Mouse (Mus musculus): Measurements from ENCODE around the gene Gm10570. TPM values are rescaled to one million over a fixed set of nuclear protein-coding genes. Genes with fewer than 3 reads are reported as not detected.

The Gm10570 gene
- polyA plus RNA-seq, 1 experiment from 2014 or later: not detected

- peaks cover 52% of the 10 kb centered on the region for H3K36me3 ChIP-seq (ENCODE audit: insufficient read depth)
- ATAC-seq (ENCODE audit: insufficient read depth) (no peak), DNase-seq (no peak)
- H3K9me3 ChIP-seq (ENCODE audit: low read depth, low read length): no peaks in the 10 kb centered on the region
- no peak overlapping the region for H3K27ac ChIP-seq (ENCODE audit: low read depth)
- TF ChIP-seq CTCF (IDR thresholded peaks at IDR 0.05; ENCODE audit: low read depth): no peak
- no peak overlapping the region for H3K9ac ChIP-seq
- 60% methylated on average over 3 of the region's 3 CpGs for WGBS
- H3K4me2 ChIP-seq: no peak overlapping the region
- no peak overlapping the region for H3K4me3 ChIP-seq (ENCODE audit: low read depth, low read length)
- H3K4me1 ChIP-seq (ENCODE audit: insufficient read depth): no peaks in the 10 kb centered on the region
- H3K27me3 ChIP-seq (ENCODE audit: insufficient read depth, low read length): no peaks in the 10 kb centered on the region
Observed at GRCm38 (mm10) chr4:130318122-130318521, 9.6 kb upstream of the Gm10570 start.

- Histone ChIP-seq H3K27ac (ENCODE audit: low read depth) (no peak overlapping the region), H3K9me3 (ENCODE audit: low read depth, low read length) (no peaks in the 10 kb centered on the region), H3K36me3 (ENCODE audit: insufficient read depth) (peaks cover 38% of the 10 kb centered on the region), H3K4me1 (ENCODE audit: insufficient read depth) (no peaks in the 10 kb centered on the region), H3K4me2 (no peak overlapping the region), H3K27me3 (ENCODE audit: insufficient read depth, low read length) (no peaks in the 10 kb centered on the region), H3K9ac (no peak overlapping the region), H3K4me3 (ENCODE audit: low read depth, low read length) (no peak overlapping the region)
- 82% methylated on average over 10 of the region's 10 CpGs for WGBS
- TF ChIP-seq CTCF (IDR thresholded peaks at IDR 0.05; ENCODE audit: low read depth): no peak
- DNase-seq (no peak), ATAC-seq (ENCODE audit: insufficient read depth) (no peak)
Observed at GRCm38 (mm10) chr4:130316691-130317090, 8.2 kb upstream of the Gm10570 start.

- ATAC-seq (ENCODE audit: insufficient read depth) (peak; percentile 55; the same call in 1 of the 2 replicates), DNase-seq (peak; percentile 89)
- H3K4me1 ChIP-seq (ENCODE audit: insufficient read depth): no peaks in the 10 kb centered on the region
- no peak for TF ChIP-seq CTCF (IDR thresholded peaks at IDR 0.05; ENCODE audit: low read depth)
- H3K9me3 ChIP-seq (ENCODE audit: low read depth, low read length): no peaks in the 10 kb centered on the region
- H3K9ac ChIP-seq: peak overlapping the region; percentile 23; the same call in 1 of the 2 replicates
- no peaks in the 10 kb centered on the region for H3K27me3 ChIP-seq (ENCODE audit: insufficient read depth, low read length)
- H3K27ac ChIP-seq (ENCODE audit: low read depth): peak overlapping the region; percentile 60; the same call in 1 of the 2 replicates
- WGBS: 60% methylated on average over 13 of the region's 13 CpGs
- H3K4me2 ChIP-seq: no peak overlapping the region
- H3K4me3 ChIP-seq (ENCODE audit: low read depth, low read length): no peak overlapping the region
- H3K36me3 ChIP-seq (ENCODE audit: insufficient read depth): peaks cover 33% of the 10 kb centered on the region
Observed at GRCm38 (mm10) chr4:130315771-130316527, 7.5 kb upstream of the Gm10570 start.

GRCm38 (mm10) chr4:130313552-130313951, 5.1 kb upstream of the Gm10570 start:
- H3K4me2 ChIP-seq: no peak overlapping the region

GRCm38 (mm10) chr4:130312526-130312925, 4.1 kb upstream of the Gm10570 start:
- whole genome bisulfite sequencing: 78% methylated on average over 3 of the region's 3 CpGs
- Histone ChIP-seq H3K9me3 (ENCODE audit: low read depth, low read length) (no peaks in the 10 kb centered on the region), H3K36me3 (ENCODE audit: insufficient read depth) (peaks cover 19% of the 10 kb centered on the region; the same call in 1 of the 2 replicates), H3K4me1 (ENCODE audit: insufficient read depth) (no peaks in the 10 kb centered on the region), H3K9ac (no peak overlapping the region), H3K27me3 (ENCODE audit: insufficient read depth, low read length) (peaks cover 32% of the 10 kb centered on the region), H3K4me2 (no peak overlapping the region), H3K27ac (ENCODE audit: low read depth) (no peak overlapping the region), H3K4me3 (ENCODE audit: low read depth, low read length) (no peak overlapping the region)
- DNase-seq (no peak), ATAC-seq (ENCODE audit: insufficient read depth) (no peak)
- no peak for TF ChIP-seq CTCF (IDR thresholded peaks at IDR 0.05; ENCODE audit: low read depth)

More at GRCm38 (mm10) chr4:130313552-130313951, 5.1 kb upstream of the Gm10570 start:
- DNase-seq (no peak), ATAC-seq (ENCODE audit: insufficient read depth) (no peak)
- Histone ChIP-seq H3K27me3 (ENCODE audit: insufficient read depth, low read length) (peaks cover 22% of the 10 kb centered on the region), H3K4me1 (ENCODE audit: insufficient read depth) (no peaks in the 10 kb centered on the region), H3K36me3 (ENCODE audit: insufficient read depth) (peaks cover 23% of the 10 kb centered on the region; the same call in 1 of the 2 replicates), H3K9ac (no peak overlapping the region), H3K27ac (ENCODE audit: low read depth) (no peak overlapping the region), H3K4me3 (ENCODE audit: low read depth, low read length) (no peak overlapping the region), H3K9me3 (ENCODE audit: low read depth, low read length) (no peaks in the 10 kb centered on the region)
- WGBS: 87% methylated on average over 4 of the region's 4 CpGs
- TF ChIP-seq CTCF (IDR thresholded peaks at IDR 0.05; ENCODE audit: low read depth): no peak

GRCm38 (mm10) chr4:130309254-130309653, 780 bp upstream of the Gm10570 start:
- Histone ChIP-seq H3K9ac (peak overlapping the region; percentile 47), H3K27me3 (ENCODE audit: insufficient read depth, low read length) (peaks cover 42% of the 10 kb centered on the region), H3K4me3 (ENCODE audit: low read depth, low read length) (peak overlapping the region; percentile 44; the same call in 1 of the 2 replicates), H3K9me3 (ENCODE audit: low read depth, low read length) (no peaks in the 10 kb centered on the region), H3K4me1 (ENCODE audit: insufficient read depth) (no peaks in the 10 kb centered on the region), H3K27ac (ENCODE audit: low read depth) (no peak overlapping the region), H3K4me2 (peak overlapping the region; percentile 93), H3K36me3 (ENCODE audit: insufficient read depth) (0 out of 2 replicates have a peak, but pooled peaks cover 2% of the 10 kb centered on the region)
- WGBS: 45% methylated on average over 8 of the region's 8 CpGs
- ATAC-seq (ENCODE audit: insufficient read depth) (no peak), DNase-seq (no peak)
- no peak for TF ChIP-seq CTCF (IDR thresholded peaks at IDR 0.05; ENCODE audit: low read depth)

- Histone ChIP-seq H3K27ac (ENCODE audit: low read depth) (no peak overlapping the region; the same call in 1 of the 2 replicates), H3K9ac (peak overlapping the region; percentile 20; the same call in 1 of the 2 replicates), H3K4me2 (peak overlapping the region; percentile 93), H3K4me1 (ENCODE audit: insufficient read depth) (no peaks in the 10 kb centered on the region), H3K9me3 (ENCODE audit: low read depth, low read length) (no peaks in the 10 kb centered on the region), H3K27me3 (ENCODE audit: insufficient read depth, low read length) (peaks cover 42% of the 10 kb centered on the region), H3K36me3 (ENCODE audit: insufficient read depth) (no peaks in the 10 kb centered on the region), H3K4me3 (ENCODE audit: low read depth, low read length) (peak overlapping the region; percentile 44)
- under 1% methylated on average over 23 of the region's 23 CpGs for WGBS
- DNase-seq (peak; percentile 75), ATAC-seq (ENCODE audit: insufficient read depth) (peak; percentile 35; the same call in 1 of the 2 replicates)
- peak; percentile 22 for TF ChIP-seq CTCF (IDR thresholded peaks at IDR 0.05; ENCODE audit: low read depth)
Observed at GRCm38 (mm10) chr4:130307851-130308230, 633 bp downstream of the Gm10570 start.
